Mouse (Mus musculus): ENCODE measurements around the gene Gcc2.

- TF ChIP-seq POLR2A (IDR thresholded peaks at IDR 0.05; ENCODE audit: insufficient read length, low read depth) (no peak), E2F4 (IDR thresholded peaks at IDR 0.05; ENCODE audit: insufficient read depth) (no peak), POLR2AphosphoS2 (IDR thresholded peaks at IDR 0.05; ENCODE audit: insufficient read length, low read depth) (no peak), TCF12 (IDR thresholded peaks at IDR 0.05; ENCODE audit: insufficient read depth, poor library complexity, severe bottlenecking) (no peak), USF1 (IDR thresholded peaks at IDR 0.05; ENCODE audit: low read depth) (no peak), CEBPB (IDR thresholded peaks at IDR 0.05; ENCODE audit: insufficient read depth, poor library complexity, severe bottlenecking) (no peak), MAX (IDR thresholded peaks at IDR 0.05; ENCODE audit: low read depth) (no peak), MYOD1 (IDR thresholded peaks at IDR 0.05; ENCODE audit: control insufficient read depth in 1 of 3, insufficient read length in 2 of 3, low read depth in 2 of 3) (no peak), MYOG (IDR thresholded peaks at IDR 0.05; ENCODE audit: control insufficient read depth in 1 of 3, insufficient read depth in 1 of 3, insufficient read length in 2 of 3, low read depth in 2 of 3) (no peak), TCF3 (IDR thresholded peaks at IDR 0.05; ENCODE audit: insufficient read length, low read depth) (no peak), REST (IDR thresholded peaks at IDR 0.05; ENCODE audit: insufficient read depth, insufficient read length) (no peak)
Observed at GRCm38 (mm10) chr10:58217366-58217765, 37.9 kb upstream of the Gcc2 start.
